Mouse (Mus musculus) testis, postnatal 10 days (tissue): Measurements from ENCODE around the gene Ankrd66.
A peak's percentile ranks its signal among the peaks of the same experiment; 100 is the strongest.

Source experiments
- DNase-seq: peaks from one replicate; pipeline ENCODE4 v3.0.0; 2021; ENCODE audit warnings: low spot score

The Ankrd66 gene

GRCm38 (mm10) chr17:43543539-43543938, at the start of gene Ankrd66:
Gene Ankrd66, minus strand, starts transcription at chr17:43543639.
- DNase-seq: no peak

GRCm38 (mm10) chr17:43592296-43593291, 49.2 kb upstream of the Ankrd66 start:
- no peak for DNase-seq

GRCm38 (mm10) chr17:43590531-43590930, 47.1 kb upstream of the Ankrd66 start:
- no peak for DNase-seq

- DNase-seq: no peak
Observed at GRCm38 (mm10) chr17:43589750-43590149, 46.3 kb upstream of the Ankrd66 start.

- DNase-seq: no peak
Observed at GRCm38 (mm10) chr17:43587278-43587677, 43.8 kb upstream of the Ankrd66 start.

GRCm38 (mm10) chr17:43584771-43585170, 41.3 kb upstream of the Ankrd66 start:
- DNase-seq: no peak

- peak; percentile 46 for DNase-seq
Observed at GRCm38 (mm10) chr17:43581012-43581467, 37.6 kb upstream of the Ankrd66 start.

- no peak for DNase-seq
Observed at GRCm38 (mm10) chr17:43580456-43580855, 37.0 kb upstream of the Ankrd66 start.

GRCm38 (mm10) chr17:43573624-43574073, 30.2 kb upstream of the Ankrd66 start:
- DNase-seq: no peak

GRCm38 (mm10) chr17:43569287-43569686, 25.8 kb upstream of the Ankrd66 start:
- DNase-seq: no peak

- peak; percentile 78 for DNase-seq
Observed at GRCm38 (mm10) chr17:43567992-43568888, 24.8 kb upstream of the Ankrd66 start, which contains the start of gene Pla2g7. Gene Pla2g7, plus strand, starts transcription at chr17:43568098.

- no peak for DNase-seq
Observed at GRCm38 (mm10) chr17:43567593-43567991, 24.2 kb upstream of the Ankrd66 start.

- DNase-seq: no peak
Observed at GRCm38 (mm10) chr17:43563192-43563987, 20.0 kb upstream of the Ankrd66 start.

GRCm38 (mm10) chr17:43558678-43559077, 15.2 kb upstream of the Ankrd66 start:
- DNase-seq: no peak

- DNase-seq: no peak
Observed at GRCm38 (mm10) chr17:43557541-43558090, 14.2 kb upstream of the Ankrd66 start.

- no peak for DNase-seq
Observed at GRCm38 (mm10) chr17:43557104-43557503, 13.7 kb upstream of the Ankrd66 start.

- no peak for DNase-seq
Observed at GRCm38 (mm10) chr17:43554516-43555403, 11.3 kb upstream of the Ankrd66 start.

GRCm38 (mm10) chr17:43551122-43551630, 7.7 kb upstream of the Ankrd66 start:
- no peak for DNase-seq

- no peak for DNase-seq
Observed at GRCm38 (mm10) chr17:43544040-43544439, 601 bp upstream of the Ankrd66 start.

GRCm38 (mm10) chr17:43538767-43539166, 4.7 kb downstream of the Ankrd66 start:
- DNase-seq: no peak
